Mouse (Mus musculus): Measurements from ENCODE around the gene Col9a3. TPM values are rescaled to one million over a fixed set of nuclear protein-coding genes. Genes with fewer than 3 reads are reported as not detected.

Col9a3 gene
- polyA plus RNA-seq, 1 experiment: 25.2 TPM

GRCm38 (mm10) chr2:180641576-180642554, 44.3 kb downstream of the Col9a3 start:
- peak overlapping the region; percentile 93 for H3K4me3 ChIP-seq (ENCODE audit: control insufficient read depth, low read depth, low read length)
- peaks cover 2% of the 10 kb centered on the region for H3K4me1 ChIP-seq (ENCODE audit: control insufficient read depth, insufficient read depth, low read length)
- H3K27me3 ChIP-seq (ENCODE audit: control insufficient read depth, insufficient read depth, low read length): no peaks in the 10 kb centered on the region
- TF ChIP-seq POLR2A (IDR thresholded peaks at IDR 0.05; ENCODE audit: control insufficient read depth, low read depth, low read length) (peak; percentile 51), CTCF (IDR thresholded peaks at IDR 0.05; ENCODE audit: control insufficient read depth, insufficient read depth, insufficient replicate concordance, low read depth, low read length) (no peak)
- H3K27ac ChIP-seq (ENCODE audit: control insufficient read depth, insufficient read depth, low read depth, low read length): peak overlapping the region; percentile 90
- peaks cover 1% of the 10 kb centered on the region; the same call in 1 of the 2 replicates for H3K36me3 ChIP-seq (ENCODE audit: control insufficient read depth, insufficient read depth, low read length)

- H3K27ac ChIP-seq (ENCODE audit: control insufficient read depth, insufficient read depth, low read depth, low read length): peak within 1 kb of the TSS; percentile 90
- H3K27me3 ChIP-seq (ENCODE audit: control insufficient read depth, insufficient read depth, low read length): no peaks in the 10 kb centered on the region
- H3K36me3 ChIP-seq (ENCODE audit: control insufficient read depth, insufficient read depth, low read length): peaks cover 1% of the 10 kb centered on the region; the same call in 1 of the 2 replicates
- H3K4me3 ChIP-seq (ENCODE audit: control insufficient read depth, low read depth, low read length): peak within 1 kb of the TSS; percentile 93
- TF ChIP-seq CTCF (IDR thresholded peaks at IDR 0.05; ENCODE audit: control insufficient read depth, insufficient read depth, insufficient replicate concordance, low read depth, low read length) (no peak), POLR2A (IDR thresholded peaks at IDR 0.05; ENCODE audit: control insufficient read depth, low read depth, low read length) (peak; percentile 78; the same call in 1 of the 2 replicates)
- peaks cover 2% of the 10 kb centered on the region for H3K4me1 ChIP-seq (ENCODE audit: control insufficient read depth, insufficient read depth, low read length)
Observed at GRCm38 (mm10) chr2:180642555-180643260, 45.1 kb downstream of the Col9a3 start, which contains the start of gene Tcfl5. Gene Tcfl5 (minus strand): TSS chr2:180642708.

GRCm38 (mm10) chr2:180643626-180644025, 46.0 kb downstream of the Col9a3 start:
- no peak; the same call in 1 of the 2 replicates for TF ChIP-seq POLR2A (IDR thresholded peaks at IDR 0.05; ENCODE audit: control insufficient read depth, low read depth, low read length)
- TF ChIP-seq CTCF (IDR thresholded peaks at IDR 0.05; ENCODE audit: control insufficient read depth, insufficient read depth, insufficient replicate concordance, low read depth, low read length): no peak
- peaks cover 2% of the 10 kb centered on the region for H3K4me1 ChIP-seq (ENCODE audit: control insufficient read depth, insufficient read depth, low read length)
- no peaks in the 10 kb centered on the region for H3K36me3 ChIP-seq (ENCODE audit: control insufficient read depth, insufficient read depth, low read length)
- no peaks in the 10 kb centered on the region for H3K27me3 ChIP-seq (ENCODE audit: control insufficient read depth, insufficient read depth, low read length)
- H3K4me3 ChIP-seq (ENCODE audit: control insufficient read depth, low read depth, low read length): peak overlapping the region; percentile 41
- peak overlapping the region; percentile 84 for H3K27ac ChIP-seq (ENCODE audit: control insufficient read depth, insufficient read depth, low read depth, low read length)

DNA sequence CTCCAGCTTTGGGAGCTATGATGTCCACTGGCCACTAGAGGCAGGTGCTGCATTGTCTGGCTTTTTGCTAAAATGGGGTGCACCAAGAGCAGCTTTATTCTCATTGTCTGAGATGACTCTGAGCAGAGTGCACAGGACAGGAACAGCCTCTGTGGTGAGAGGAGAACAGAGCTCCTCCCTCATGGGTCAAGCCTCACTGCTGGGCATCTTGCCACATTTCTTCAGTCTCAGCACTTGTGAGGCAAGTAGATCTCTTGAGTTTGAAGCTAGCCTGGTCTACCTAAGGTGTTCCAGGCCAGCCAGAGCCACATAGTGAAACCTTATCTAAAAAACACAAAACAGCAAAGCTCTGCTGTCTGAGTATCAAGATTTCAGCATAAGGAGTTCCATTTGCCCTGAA, 49.3 kb downstream of the Col9a3 start:
- Histone ChIP-seq H3K27me3 (ENCODE audit: control insufficient read depth, insufficient read depth, low read length) (no peaks in the 10 kb centered on the region), H3K4me3 (ENCODE audit: control insufficient read depth, low read depth, low read length) (no peak overlapping the region)
- no peak for TF ChIP-seq POLR2A (IDR thresholded peaks at IDR 0.05; ENCODE audit: control insufficient read depth, low read depth, low read length)
- no peak for TF ChIP-seq CTCF (IDR thresholded peaks at IDR 0.05; ENCODE audit: control insufficient read depth, insufficient read depth, insufficient replicate concordance, low read depth, low read length)

DNA sequence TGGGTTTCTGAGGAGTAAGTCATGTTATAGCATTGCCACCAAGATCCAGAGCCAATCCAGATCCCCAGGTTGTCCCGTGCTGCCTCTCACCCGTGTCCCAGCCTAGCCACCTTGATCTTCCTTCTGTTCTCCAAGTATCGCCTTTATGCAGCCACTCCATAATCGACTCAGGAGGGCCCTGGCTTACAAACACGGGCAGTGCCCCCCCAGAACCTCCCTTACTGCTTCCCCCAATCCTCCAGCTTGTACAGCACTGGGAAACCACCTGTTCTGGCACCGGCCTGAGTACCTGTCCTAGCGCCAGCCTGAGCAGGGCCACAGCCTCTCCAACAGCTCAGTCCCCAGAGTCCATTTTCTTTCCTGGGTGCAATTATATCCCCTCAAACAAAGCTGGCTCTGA, 57.1 kb downstream of the Col9a3 start:
- peaks cover 7% of the 10 kb centered on the region for H3K4me1 ChIP-seq (ENCODE audit: control insufficient read depth, insufficient read depth, low read length)
- H3K27me3 ChIP-seq (ENCODE audit: control insufficient read depth, insufficient read depth, low read length): no peaks in the 10 kb centered on the region
- TF ChIP-seq CTCF (IDR thresholded peaks at IDR 0.05; ENCODE audit: control insufficient read depth, insufficient read depth, insufficient replicate concordance, low read depth, low read length) (no peak), POLR2A (IDR thresholded peaks at IDR 0.05; ENCODE audit: control insufficient read depth, low read depth, low read length) (no peak)
- no peaks in the 10 kb centered on the region for H3K36me3 ChIP-seq (ENCODE audit: control insufficient read depth, insufficient read depth, low read length)
- no peak overlapping the region for H3K4me3 ChIP-seq (ENCODE audit: control insufficient read depth, low read depth, low read length)
- no peak overlapping the region for H3K27ac ChIP-seq (ENCODE audit: control insufficient read depth, insufficient read depth, low read depth, low read length)

More for the DNA sequence above, 49.3 kb downstream of the Col9a3 start:
- no peak overlapping the region for H3K27ac ChIP-seq (ENCODE audit: control insufficient read depth, insufficient read depth, low read depth, low read length)
- peaks cover 2% of the 10 kb centered on the region; the same call in 1 of the 2 replicates for H3K4me1 ChIP-seq (ENCODE audit: control insufficient read depth, insufficient read depth, low read length)
- H3K36me3 ChIP-seq (ENCODE audit: control insufficient read depth, insufficient read depth, low read length): no peaks in the 10 kb centered on the region

DNA sequence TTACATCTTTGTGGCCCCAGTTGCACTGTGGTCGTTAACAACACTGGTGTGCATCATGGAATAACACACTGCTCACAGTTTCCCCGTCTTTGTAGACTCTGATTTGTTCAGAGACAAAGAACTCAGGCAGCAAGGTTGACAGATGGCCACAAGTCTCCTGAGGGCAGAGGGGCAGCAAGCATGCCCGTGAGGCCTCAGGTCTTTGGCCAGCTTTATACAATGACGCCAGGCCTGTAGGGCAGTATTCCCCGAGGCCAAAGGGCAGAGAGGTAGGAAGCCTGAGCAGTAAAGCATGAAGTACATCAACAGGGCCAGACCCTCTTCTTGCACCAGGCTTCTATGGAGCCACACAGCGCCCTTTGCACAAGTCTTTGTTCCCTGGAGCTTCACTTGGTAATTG, 57.6 kb downstream of the Col9a3 start:
- H3K4me3 ChIP-seq (ENCODE audit: control insufficient read depth, low read depth, low read length): no peak overlapping the region
- no peaks in the 10 kb centered on the region for H3K36me3 ChIP-seq (ENCODE audit: control insufficient read depth, insufficient read depth, low read length)
- no peaks in the 10 kb centered on the region for H3K27me3 ChIP-seq (ENCODE audit: control insufficient read depth, insufficient read depth, low read length)
- H3K27ac ChIP-seq (ENCODE audit: control insufficient read depth, insufficient read depth, low read depth, low read length): no peak overlapping the region
- peaks cover 7% of the 10 kb centered on the region for H3K4me1 ChIP-seq (ENCODE audit: control insufficient read depth, insufficient read depth, low read length)
- TF ChIP-seq POLR2A (IDR thresholded peaks at IDR 0.05; ENCODE audit: control insufficient read depth, low read depth, low read length) (no peak), CTCF (IDR thresholded peaks at IDR 0.05; ENCODE audit: control insufficient read depth, insufficient read depth, insufficient replicate concordance, low read depth, low read length) (no peak)

All from testis, adult 2 months (tissue).